Mouse (Mus musculus) brain, embryonic 14.5 days (tissue): Measurements from ENCODE around the gene Wnt16.

ENCODE experiments used
- CTCF ChIP-seq: fragments of 200-500 bp; IDR thresholded peaks from 2 replicates; pipeline ENCODE4 v1.5.1; 2012; ENCODE audit warnings: inconsistent platforms, mild to moderate bottlenecking, moderate library complexity, borderline replicate concordance; ENCODE audit not compliant: insufficient read depth, insufficient read length; ENCODE audit errors: extremely low read depth
- POLR2A ChIP-seq: fragments of 200-500 bp; IDR thresholded peaks from 2 replicates; pipeline ENCODE4 v1.6.1; 2012; ENCODE audit warnings: mild to moderate bottlenecking, inconsistent platforms, borderline replicate concordance; ENCODE audit not compliant: poor library complexity, insufficient read depth, insufficient read length, severe bottlenecking; ENCODE audit errors: extremely low read depth

- TF ChIP-seq CTCF (no peak), POLR2A (no peak)
These were observed 22.0 kb upstream of the Wnt16 start for GRCm38 (mm10) chr6:22266018-22266417.
